Mouse (Mus musculus): ENCODE data around the gene Lifr. TPM values are rescaled to one million over a fixed set of nuclear protein-coding genes. Genes with fewer than 3 reads are reported as not detected.

Gene Lifr
- polyA plus RNA-seq, 1 experiment: 12.9 TPM

- H3K27ac ChIP-seq (replicated peaks; ENCODE audit: low read depth, low read length): peak overlapping the region; percentile 14; the same call in 1 of the 2 replicates
Observed at GRCm38 (mm10) chr15:7130691-7131225, 40.3 kb downstream of the Lifr start.

DNA sequence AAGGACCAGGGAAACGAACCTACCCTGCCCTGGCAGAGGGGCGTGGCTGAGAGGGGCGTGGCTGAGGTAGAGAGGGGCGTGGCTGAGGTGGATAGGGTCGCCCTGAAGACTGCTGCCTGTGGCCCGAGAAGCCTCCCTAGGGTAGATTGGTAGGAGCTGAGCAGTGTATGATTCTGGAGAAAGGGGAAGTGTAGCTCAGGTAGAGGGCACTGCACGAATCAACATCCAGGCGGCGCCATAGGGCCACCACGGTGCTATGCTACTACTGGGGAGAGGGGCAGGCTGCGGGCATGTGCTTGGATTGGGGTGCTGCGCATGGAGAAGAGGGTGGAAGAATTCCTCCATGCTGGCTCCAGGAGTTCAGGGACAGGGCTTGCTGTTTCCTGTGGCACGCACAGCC, 42.3 kb downstream of the Lifr start:
- H3K4me1 ChIP-seq (ENCODE audit: control insufficient read depth, insufficient read depth, insufficient read length, low read length): peaks cover 17% of the 10 kb centered on the region
- no peak overlapping the region for H3K27ac ChIP-seq (replicated peaks; ENCODE audit: low read depth, low read length)
- H3K4me3 ChIP-seq (ENCODE audit: insufficient read depth, low read depth, low read length): no peak overlapping the region

More at GRCm38 (mm10) chr15:7130691-7131225, 40.3 kb downstream of the Lifr start:
- Histone ChIP-seq H3K4me3 (ENCODE audit: insufficient read depth, low read depth, low read length) (peak overlapping the region; percentile 99), H3K4me1 (ENCODE audit: control insufficient read depth, insufficient read depth, insufficient read length, low read length) (peaks cover 12% of the 10 kb centered on the region)

GRCm38 (mm10) chr15:7134454-7135052, 44.1 kb downstream of the Lifr start:
- Histone ChIP-seq H3K27ac (replicated peaks; ENCODE audit: low read depth, low read length) (no peak overlapping the region), H3K4me1 (ENCODE audit: control insufficient read depth, insufficient read depth, insufficient read length, low read length) (peaks cover 24% of the 10 kb centered on the region), H3K4me3 (ENCODE audit: insufficient read depth, low read depth, low read length) (no peak overlapping the region)

- no peak overlapping the region for H3K27ac ChIP-seq (replicated peaks; ENCODE audit: low read depth, low read length)
- H3K4me1 ChIP-seq (ENCODE audit: control insufficient read depth, insufficient read depth, insufficient read length, low read length): peaks cover 28% of the 10 kb centered on the region
- H3K4me3 ChIP-seq (ENCODE audit: insufficient read depth, low read depth, low read length): no peak overlapping the region
Observed at GRCm38 (mm10) chr15:7135982-7136562, 45.7 kb downstream of the Lifr start.

GRCm38 (mm10) chr15:7136912-7137311, 46.5 kb downstream of the Lifr start:
- H3K27ac ChIP-seq (replicated peaks; ENCODE audit: low read depth, low read length): peak overlapping the region; percentile 36; the same call in 1 of the 2 replicates
- peak overlapping the region; percentile 28; the same call in 1 of the 2 replicates for H3K4me3 ChIP-seq (ENCODE audit: insufficient read depth, low read depth, low read length)

GRCm38 (mm10) chr15:7137607-7138006, 47.2 kb downstream of the Lifr start:
- Histone ChIP-seq H3K4me3 (ENCODE audit: insufficient read depth, low read depth, low read length) (no peak overlapping the region), H3K4me1 (ENCODE audit: control insufficient read depth, insufficient read depth, insufficient read length, low read length) (peaks cover 29% of the 10 kb centered on the region), H3K27ac (replicated peaks; ENCODE audit: low read depth, low read length) (no peak overlapping the region)

More at GRCm38 (mm10) chr15:7136912-7137311, 46.5 kb downstream of the Lifr start:
- peaks cover 29% of the 10 kb centered on the region for H3K4me1 ChIP-seq (ENCODE audit: control insufficient read depth, insufficient read depth, insufficient read length, low read length)

GRCm38 (mm10) chr15:7138471-7138870, 48.1 kb downstream of the Lifr start:
- H3K27ac ChIP-seq (replicated peaks; ENCODE audit: low read depth, low read length): no peak overlapping the region
- H3K4me1 ChIP-seq (ENCODE audit: control insufficient read depth, insufficient read depth, insufficient read length, low read length): peaks cover 29% of the 10 kb centered on the region
- no peak overlapping the region for H3K4me3 ChIP-seq (ENCODE audit: insufficient read depth, low read depth, low read length)

DNA sequence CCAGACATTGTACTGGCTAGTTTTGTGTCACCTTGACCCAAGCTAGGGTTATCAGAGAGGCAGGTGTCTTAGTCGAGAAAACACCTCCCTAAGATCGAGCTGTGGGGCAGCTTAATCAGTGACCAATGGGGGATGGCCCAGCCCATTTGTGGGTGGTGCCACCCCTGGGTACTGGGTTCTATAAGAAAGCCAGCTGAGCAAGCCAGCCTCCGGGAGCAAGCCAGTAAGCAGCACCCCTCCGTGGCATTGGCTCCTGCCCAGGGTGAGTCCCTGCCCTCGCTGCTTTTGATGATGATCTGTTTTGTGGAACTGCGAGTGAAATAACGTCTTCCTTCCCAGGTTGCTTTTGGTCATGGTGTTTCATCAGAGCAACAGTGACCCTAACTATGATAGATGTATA, 49.9 kb downstream of the Lifr start:
- peaks cover 36% of the 10 kb centered on the region for H3K4me1 ChIP-seq (ENCODE audit: control insufficient read depth, insufficient read depth, insufficient read length, low read length)
- H3K27ac ChIP-seq (replicated peaks; ENCODE audit: low read depth, low read length): no peak overlapping the region
- no peak overlapping the region for H3K4me3 ChIP-seq (ENCODE audit: insufficient read depth, low read depth, low read length)

DNA sequence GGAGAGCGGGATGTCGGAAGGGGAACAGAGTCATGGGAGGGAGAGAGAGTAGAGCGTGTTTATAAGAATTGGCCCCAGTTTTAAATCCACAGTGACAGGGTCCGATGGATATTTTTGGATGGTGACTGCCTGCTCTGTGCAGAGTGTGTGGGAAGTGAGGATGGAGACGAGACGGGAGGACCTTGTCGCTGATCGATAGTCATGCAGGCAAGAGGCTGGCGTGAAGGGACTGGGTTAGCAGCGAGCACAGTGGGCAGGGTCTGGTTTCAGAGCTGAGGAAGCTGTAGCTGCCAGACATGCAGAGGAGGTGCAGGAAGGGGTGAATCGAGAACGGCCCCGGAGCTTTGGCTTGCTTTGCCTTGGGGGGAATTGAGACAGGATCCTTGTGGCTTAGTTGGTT, 50.8 kb downstream of the Lifr start:
- Histone ChIP-seq H3K4me3 (ENCODE audit: insufficient read depth, low read depth, low read length) (no peak overlapping the region), H3K27ac (replicated peaks; ENCODE audit: low read depth, low read length) (no peak overlapping the region), H3K4me1 (ENCODE audit: control insufficient read depth, insufficient read depth, insufficient read length, low read length) (peaks cover 42% of the 10 kb centered on the region)

DNA sequence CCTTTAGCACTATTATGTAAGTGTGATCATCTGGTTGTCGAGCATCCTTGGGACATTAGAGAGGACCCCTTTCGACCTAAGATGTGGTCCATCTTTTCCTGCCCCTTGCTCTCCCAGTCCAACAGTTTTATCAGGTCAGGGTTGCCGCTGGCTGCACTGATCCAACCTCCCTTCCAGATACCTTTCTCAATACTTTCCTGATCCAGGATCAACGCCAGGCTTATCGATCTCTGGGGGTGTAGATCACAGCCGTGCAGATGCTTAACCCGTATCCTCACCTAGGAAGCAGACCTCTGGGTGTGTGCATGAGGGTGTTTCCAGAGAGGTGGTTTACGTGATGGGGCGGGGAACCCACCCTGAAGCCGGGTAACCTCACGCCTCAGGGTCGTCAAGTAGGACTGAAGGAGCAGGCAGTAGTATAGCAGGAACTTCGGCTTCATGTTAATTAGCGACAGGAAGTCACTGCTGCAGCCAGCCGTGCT, 53.3 kb downstream of the Lifr start:
- no peak overlapping the region for H3K27ac ChIP-seq (replicated peaks; ENCODE audit: low read depth, low read length)
- H3K4me3 ChIP-seq (ENCODE audit: insufficient read depth, low read depth, low read length): no peak overlapping the region
- peaks cover 36% of the 10 kb centered on the region for H3K4me1 ChIP-seq (ENCODE audit: control insufficient read depth, insufficient read depth, insufficient read length, low read length)

GRCm38 (mm10) chr15:7144542-7144941, 54.1 kb downstream of the Lifr start:
- H3K27ac ChIP-seq (replicated peaks; ENCODE audit: low read depth, low read length): peak overlapping the region; percentile 7
- no peak overlapping the region for H3K4me3 ChIP-seq (ENCODE audit: insufficient read depth, low read depth, low read length)
- peaks cover 35% of the 10 kb centered on the region for H3K4me1 ChIP-seq (ENCODE audit: control insufficient read depth, insufficient read depth, insufficient read length, low read length)

DNA sequence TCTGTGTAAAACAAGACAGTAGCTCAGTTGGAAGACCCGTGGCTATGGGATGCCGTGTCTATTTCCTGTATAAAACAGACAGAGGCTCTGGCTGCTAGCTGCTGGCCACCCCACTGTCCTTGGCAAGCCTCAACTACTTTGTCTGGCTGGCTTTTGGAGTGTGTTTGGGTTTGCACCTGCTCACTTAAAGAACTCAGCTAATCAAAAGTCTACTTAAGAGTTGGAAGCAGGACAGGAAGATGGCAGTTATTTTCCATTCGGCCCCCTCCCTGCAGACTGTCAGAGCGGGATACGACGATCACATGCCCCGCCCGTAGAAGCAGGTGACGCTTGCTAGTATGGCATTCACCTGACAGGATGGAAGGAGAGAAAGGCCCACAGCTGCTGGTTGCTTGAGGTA, 54.5 kb downstream of the Lifr start:
- Histone ChIP-seq H3K4me1 (ENCODE audit: control insufficient read depth, insufficient read depth, insufficient read length, low read length) (peaks cover 35% of the 10 kb centered on the region), H3K27ac (replicated peaks; ENCODE audit: low read depth, low read length) (peak overlapping the region; percentile 7), H3K4me3 (ENCODE audit: insufficient read depth, low read depth, low read length) (no peak overlapping the region)

- 0 out of 2 replicates have a peak overlapping the region, but pooled peaks have one; percentile 7 for H3K27ac ChIP-seq (replicated peaks; ENCODE audit: low read depth, low read length)
- no peak overlapping the region for H3K4me3 ChIP-seq (ENCODE audit: insufficient read depth, low read depth, low read length)
- H3K4me1 ChIP-seq (ENCODE audit: control insufficient read depth, insufficient read depth, insufficient read length, low read length): peaks cover 36% of the 10 kb centered on the region
Observed at GRCm38 (mm10) chr15:7145555-7145954, 55.1 kb downstream of the Lifr start.

DNA sequence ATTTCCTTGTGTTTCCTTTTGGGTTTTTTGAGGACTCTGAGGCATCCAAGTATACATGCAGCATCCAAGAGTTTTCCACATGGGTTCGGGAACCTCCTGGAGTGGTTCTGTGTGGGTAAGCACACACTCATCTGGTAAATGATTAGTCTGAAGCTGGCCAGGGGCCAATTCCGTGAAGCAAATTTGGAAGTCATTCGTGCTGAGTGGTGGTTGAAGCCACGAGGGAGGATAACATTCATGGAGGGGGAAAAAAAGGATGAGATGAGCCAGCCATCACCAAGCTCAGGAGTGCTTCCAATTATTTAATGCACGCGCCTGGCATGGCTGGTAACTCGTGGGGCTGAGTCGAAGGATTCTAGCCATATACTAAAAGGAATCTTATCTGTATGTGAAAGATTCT, 56.1 kb downstream of the Lifr start:
- peaks cover 29% of the 10 kb centered on the region for H3K4me1 ChIP-seq (ENCODE audit: control insufficient read depth, insufficient read depth, insufficient read length, low read length)
- H3K27ac ChIP-seq (replicated peaks; ENCODE audit: low read depth, low read length): 0 out of 2 replicates have a peak overlapping the region, but pooled peaks have one; percentile 28
- H3K4me3 ChIP-seq (ENCODE audit: insufficient read depth, low read depth, low read length): no peak overlapping the region

DNA sequence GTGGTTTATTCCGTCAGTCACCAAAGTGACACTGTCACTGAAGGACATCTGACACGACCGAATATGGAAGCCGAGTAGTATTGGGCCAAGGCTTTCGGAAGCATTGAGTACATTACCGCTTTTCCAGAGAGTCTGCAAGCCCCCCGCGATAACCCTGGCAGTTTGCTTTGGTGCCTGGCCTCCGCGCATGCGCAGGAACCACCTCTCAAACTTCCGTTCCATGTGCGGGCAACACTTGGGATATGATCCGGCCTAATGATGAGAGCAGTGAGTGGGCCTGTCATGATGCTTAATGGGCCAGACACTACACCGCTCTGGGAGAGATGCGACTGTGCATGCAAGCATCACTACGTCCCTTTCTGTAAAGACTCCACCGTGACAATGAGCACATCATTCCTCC, 59.4 kb downstream of the Lifr start:
- Histone ChIP-seq H3K4me3 (ENCODE audit: insufficient read depth, low read depth, low read length) (no peak overlapping the region), H3K4me1 (ENCODE audit: control insufficient read depth, insufficient read depth, insufficient read length, low read length) (peaks cover 31% of the 10 kb centered on the region), H3K27ac (replicated peaks; ENCODE audit: low read depth, low read length) (no peak overlapping the region)

DNA sequence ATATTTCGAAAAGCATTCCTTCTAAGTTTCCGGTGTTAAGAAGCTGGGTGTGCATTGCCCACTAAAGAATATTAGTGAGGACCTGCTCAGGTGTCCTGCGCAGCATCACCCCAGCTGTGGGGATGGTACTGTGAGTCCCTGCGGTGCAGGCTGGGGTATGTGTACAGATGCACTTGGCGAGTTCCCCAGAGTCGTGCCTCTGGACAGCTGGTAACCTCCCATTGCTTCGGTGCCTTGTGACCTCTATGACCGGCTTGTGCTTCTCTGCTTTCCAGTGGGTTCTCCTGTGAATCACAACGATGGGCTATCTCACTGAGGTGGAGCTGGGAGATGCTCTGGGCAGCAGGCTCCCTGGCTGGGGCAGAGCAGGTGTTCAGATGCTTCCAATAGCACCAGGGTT, 60.2 kb downstream of the Lifr start:
- H3K4me1 ChIP-seq (ENCODE audit: control insufficient read depth, insufficient read depth, insufficient read length, low read length): peaks cover 23% of the 10 kb centered on the region
- no peak overlapping the region for H3K27ac ChIP-seq (replicated peaks; ENCODE audit: low read depth, low read length)
- H3K4me3 ChIP-seq (ENCODE audit: insufficient read depth, low read depth, low read length): no peak overlapping the region
